Mouse (Mus musculus) erythroblast, embryonic 14.5 days (primary cell): ENCODE data around the gene 0610037L13Rik.

Source experiments
- GATA1 ChIP-seq: IDR thresholded peaks from 2 replicates; pipeline ENCODE4 v1.6.1; 2012; ENCODE audit warnings: low read length, inconsistent platforms, mixed read lengths
- TAL1 ChIP-seq: IDR thresholded peaks from 3 replicates; pipeline ENCODE4 v1.6.1; 2012; ENCODE audit warnings: low read length, inconsistent platforms, mixed read lengths

DNA sequence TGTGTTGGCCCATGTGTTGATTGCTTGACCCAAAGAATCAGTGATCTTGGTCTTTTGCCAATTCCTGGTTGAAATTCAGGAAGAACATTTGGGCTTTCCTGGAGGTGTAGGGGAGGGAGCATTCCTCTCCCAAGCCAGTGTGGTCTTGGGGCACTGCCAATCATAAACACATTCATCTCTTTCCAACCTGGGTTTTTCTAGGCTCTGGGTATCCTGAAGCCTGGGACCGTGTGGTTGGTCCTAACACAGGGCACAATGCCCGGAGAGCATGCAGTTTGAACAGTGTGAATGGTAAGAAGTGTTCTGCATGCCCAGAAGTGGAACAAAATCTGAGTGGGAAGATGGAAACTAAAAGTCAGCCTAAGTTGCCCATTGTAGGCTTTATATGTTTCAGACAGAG, 48.5 kb downstream of the 0610037L13Rik start:
- no peak for TF ChIP-seq GATA1
- TF ChIP-seq TAL1 = no peak
